In genomic region chr5:129999097-129999496, GRCm38 (mm10) we compare ENCODE assay signal across 7 mouse cellular contexts. TPM values are rescaled to one million over a fixed set of nuclear protein-coding genes. Genes with fewer than 3 reads are reported as not detected.
DNase-seq lines count a peak whose midpoint lies in the region; ATAC-seq and TF ChIP-seq lines count a peak whose summit lies in the region.

No protein-coding gene starts in this region.

- TF ChIP-seq CTCF in heart, postnatal 0 days (IDR thresholded peaks at IDR 0.05; ENCODE audit: low read depth) = peak; percentile 85

- no peaks in the 10 kb centered on the region for H3K27me3 ChIP-seq in heart, postnatal 0 days (ENCODE audit: control insufficient read depth, insufficient read depth, low read length)

- H3K9ac ChIP-seq in heart, postnatal 0 days (replicated peaks; ENCODE audit: low read depth, low read length) = no peak overlapping the region

- ATAC-seq in heart, postnatal 0 days (ENCODE audit: insufficient read depth, low read depth) = no peak

- H3K9me3 ChIP-seq in heart, postnatal 0 days (replicated peaks; ENCODE audit: control insufficient read depth, low read length) = no peaks in the 10 kb centered on the region

- H3K36me3 ChIP-seq in heart, postnatal 0 days (replicated peaks; ENCODE audit: control insufficient read depth, insufficient read depth, low read length) = peaks cover 9% of the 10 kb centered on the region; the same call in 1 of the 2 replicates

- H3K27ac ChIP-seq in heart, postnatal 0 days (ENCODE audit: low read depth) = no peak overlapping the region

- 31% methylated on average over 4 of the region's 4 CpGs for WGBS in heart, postnatal 0 days

- intact Hi-C loops in left cerebral cortex, postnatal 25 days (cut with DNase I) = no loop called here

- TF ChIP-seq EP300 in heart, postnatal 0 days (IDR thresholded peaks at IDR 0.05; ENCODE audit: low read depth) = no peak

- H3K4me3 ChIP-seq in heart, postnatal 0 days (ENCODE audit: low read depth, low read length) = no peak overlapping the region

- no peak overlapping the region for H3K4me2 ChIP-seq in heart, postnatal 0 days (ENCODE audit: low read depth, low read length)

- DNase-seq in left cerebral cortex, adult 18-20 months (ENCODE audit: low spot score in 2 of 2) = peak; percentile 49 to 51
- DNase-seq in left cerebral cortex, adult 11 months (ENCODE audit: low spot score) = no peak
- peak; percentile 83 for DNase-seq in MN1 (ENCODE audit: low spot score)
- peak; percentile 65 to 71 for DNase-seq in cerebellum, adult 18-20 months
- DNase-seq in heart, postnatal 0 days (ENCODE audit: low spot score) = peak; percentile 53
- peak; percentile 57 to 67 for DNase-seq in left cerebral cortex, postnatal 25 days (ENCODE audit: low spot score in 2 of 2)
- DNase-seq in retina, adult 2 months (ENCODE audit: low read depth, low spot score) = peak; percentile 47

- H3K4me1 ChIP-seq in heart, postnatal 0 days (ENCODE audit: control insufficient read depth, insufficient read depth) = peaks cover 5% of the 10 kb centered on the region; the same call in 1 of the 2 replicates

RNA-seq across cellular contexts. Expression of gene Gusb, which starts 3.8 kb away (rescaled TPM):
- total RNA-seq in left cerebral cortex, adult 18-20 months (2021) = 10 to 100 TPM; 10.6 to 12.7 TPM
- total RNA-seq in heart, postnatal 0 days (2014; rRNA removed; ENCODE audit: low replicate concordance) = 24.6 and 27.8 TPM in 2 replicates
- 30.2 and 31.4 TPM in 2 replicates for polyA plus RNA-seq in heart, postnatal 0 days (2015; fragmentation: Nextera tagmentation; extraction: Ambion mirVana)
- total RNA-seq in left cerebral cortex, postnatal 25 days (2021) = 10 to 100 TPM; 11.4 to 11.5 TPM

RNA-seq across cellular contexts. Expression of gene Asl, which starts 29.9 kb away (rescaled TPM):
- total RNA-seq in left cerebral cortex, adult 18-20 months (2021) = 10 to 100 TPM; 16.0 to 31.9 TPM
- total RNA-seq in heart, postnatal 0 days (2014; rRNA removed; ENCODE audit: low replicate concordance) = 9.7 and 21.1 TPM in 2 replicates
- 15.9 and 16.6 TPM in 2 replicates for polyA plus RNA-seq in heart, postnatal 0 days (2015; fragmentation: Nextera tagmentation; extraction: Ambion mirVana)
- 10 to 100 TPM; 18.8 to 19.0 TPM for total RNA-seq in left cerebral cortex, postnatal 25 days (2021)

RNA-seq across cellular contexts. Expression of gene Crcp, which starts 30.0 kb away (rescaled TPM):
- 10 to 100 TPM; 30.4 to 32.7 TPM for total RNA-seq in left cerebral cortex, adult 18-20 months (2021)
- 2.6 and 9.7 TPM in 2 replicates for total RNA-seq in heart, postnatal 0 days (2014; rRNA removed; ENCODE audit: low replicate concordance)
- polyA plus RNA-seq in heart, postnatal 0 days (2015; fragmentation: Nextera tagmentation; extraction: Ambion mirVana) = 20.8 and 23.1 TPM in 2 replicates
- 10 to 100 TPM; 29.7 to 30.7 TPM for total RNA-seq in left cerebral cortex, postnatal 25 days (2021)

RNA-seq across cellular contexts. Expression of gene Vkorc1l1, which starts 57.3 kb away (rescaled TPM):
- 10 to 100 TPM; 44.9 to 50.8 TPM for total RNA-seq in left cerebral cortex, adult 18-20 months (2021)
- 17.4 and 30.8 TPM in 2 replicates for total RNA-seq in heart, postnatal 0 days (2014; rRNA removed; ENCODE audit: low replicate concordance)
- polyA plus RNA-seq in heart, postnatal 0 days (2015; fragmentation: Nextera tagmentation; extraction: Ambion mirVana) = 7.3 and 8.4 TPM in 2 replicates
- 10 to 100 TPM; 44.6 to 46.3 TPM for total RNA-seq in left cerebral cortex, postnatal 25 days (2021)
